Mouse (Mus musculus) heart, adult 2 months (tissue): ENCODE results near the gene Dpp10.

ENCODE experiments used
- EP300 ChIP-seq: fragments of 200-500 bp; IDR thresholded peaks from 2 replicates; pipeline ENCODE4 v1.6.1; 2011; ENCODE audit warnings: low read depth, low read length, control low read depth; ENCODE audit not compliant: insufficient read depth
- POLR2A ChIP-seq: fragments of 200-500 bp; IDR thresholded peaks from 2 replicates; pipeline ENCODE4 v1.6.1; 2011; ENCODE audit warnings: mild to moderate bottlenecking, low read depth, low read length, control low read depth; ENCODE audit not compliant: insufficient read depth

DNA sequence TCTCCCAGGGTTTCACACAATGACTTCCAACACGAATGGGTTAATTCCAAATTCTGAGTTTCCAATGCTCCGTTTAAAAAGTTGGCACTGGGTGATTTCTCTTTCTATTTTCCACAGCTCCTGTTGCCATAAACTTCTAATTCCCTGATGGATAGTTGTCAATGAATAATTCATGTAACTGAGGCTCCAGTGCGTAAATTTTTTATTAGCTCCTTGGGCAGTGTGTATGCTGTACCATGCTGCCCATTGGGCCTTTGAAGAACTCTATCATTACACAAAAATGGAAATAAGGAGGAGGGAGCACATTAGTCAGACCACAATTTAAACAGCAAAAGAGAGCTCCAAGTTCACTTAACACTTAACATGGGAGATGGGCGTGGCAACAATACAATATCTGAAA lies 99.2 kb downstream of the Dpp10 start:
- TF ChIP-seq EP300 (no peak), POLR2A (no peak)
